Mouse (Mus musculus) gastrocnemius, adult 8-10 months (tissue): ENCODE results near the gene Ifi27l2a. TPM values are rescaled to one million over a fixed set of nuclear protein-coding genes. Genes with fewer than 3 reads are reported as not detected.
"Not testable (repeated sequence)": the region's sequence is repeated elsewhere in the genome, so short reads cannot be mapped to it uniquely, and the experiment has no call there.

Experiments used
- DNase-seq, 2 experiments: peaks; one replicate each; pipeline ENCODE4 v3.0.0; 2022; ENCODE audit warnings: low spot score in 2 of 2
- total RNA-seq, 4 experiments: library from RNA; stranded (reverse); gene quantifications; 2 replicates each; pipeline ENCODE4 v1.2.4; 2022

Ifi27l2a gene
- total RNA-seq = 10 to 100 TPM in 3 of 4 experiments, 1 to 10 TPM in 1; 3.9 to 53.1 (median 26.9) TPM

DNA sequence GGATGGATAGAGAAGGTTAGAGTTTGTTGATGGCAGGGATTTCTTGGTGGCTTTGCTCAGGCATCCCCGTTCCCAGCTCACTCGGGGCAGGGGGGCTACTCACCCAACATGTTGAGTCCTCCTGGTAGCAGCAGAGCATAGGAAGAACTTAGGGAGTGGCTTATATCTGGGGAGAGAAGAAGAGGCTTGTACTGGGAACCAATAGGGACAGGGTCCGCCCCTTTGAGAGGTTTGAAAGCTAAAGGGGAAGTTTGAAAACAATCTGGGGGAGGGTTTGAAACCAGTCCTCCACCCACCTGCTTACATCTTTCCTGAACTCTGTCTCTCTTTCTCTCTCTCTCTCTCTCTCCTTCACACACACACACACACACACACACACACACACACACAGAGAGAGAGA is at the start of gene Ifi27l2a:
TSS of gene Ifi27l2a (minus strand) at position 157 of the 400 bp plus-strand sequence.
- no peak for DNase-seq

DNA sequence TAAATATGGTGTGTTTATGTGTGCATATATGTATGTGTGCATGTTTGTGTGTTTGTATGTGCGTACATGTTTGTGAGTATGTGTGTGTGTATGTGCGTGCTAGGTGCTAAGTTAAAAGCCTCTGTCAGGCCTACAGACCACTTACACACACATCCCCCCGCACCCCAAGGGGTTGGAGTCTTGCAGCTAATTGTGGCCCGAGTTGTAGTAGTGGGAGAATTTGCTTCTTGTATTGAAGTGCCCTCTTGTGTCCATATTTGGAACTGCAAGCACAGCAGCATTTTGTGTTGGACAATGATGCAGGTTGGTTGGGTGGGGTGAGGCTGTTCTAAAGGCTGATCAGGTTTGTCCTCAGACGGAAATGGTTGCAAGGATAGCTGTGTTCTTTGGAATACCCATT is 49.3 kb upstream of the Ifi27l2a start:
- peak; percentile 42 to 52 for DNase-seq

DNA sequence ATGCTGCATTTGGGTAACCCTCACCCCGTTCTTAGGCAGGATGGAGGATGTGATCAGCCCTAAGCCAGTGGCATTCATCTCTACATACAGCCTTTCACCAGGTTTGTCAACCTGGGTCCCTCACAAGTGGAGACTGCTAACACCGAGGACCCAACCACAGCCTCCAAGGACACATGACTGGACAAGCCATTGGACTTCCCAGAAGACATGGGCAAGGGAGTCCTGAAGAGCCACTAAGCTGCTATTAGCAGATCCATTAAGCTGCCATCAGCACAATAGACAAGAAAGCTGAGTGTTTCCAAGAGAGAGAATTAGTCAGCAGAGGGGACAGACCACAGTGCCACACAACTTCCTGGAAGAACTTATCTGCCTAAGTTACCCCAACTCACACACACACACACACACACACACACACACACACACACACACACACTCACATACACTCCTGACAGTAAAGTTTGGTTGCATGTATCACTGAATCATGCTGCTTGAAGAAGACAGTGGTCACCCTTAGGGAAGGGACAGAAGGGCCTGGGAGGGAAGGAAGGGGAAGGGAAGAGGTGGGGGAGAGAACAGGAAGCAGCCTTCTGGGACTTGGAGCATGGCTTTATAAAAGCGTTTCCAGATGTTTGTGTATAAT is 47.7 kb upstream of the Ifi27l2a start:
- DNase-seq = no peak

DNA sequence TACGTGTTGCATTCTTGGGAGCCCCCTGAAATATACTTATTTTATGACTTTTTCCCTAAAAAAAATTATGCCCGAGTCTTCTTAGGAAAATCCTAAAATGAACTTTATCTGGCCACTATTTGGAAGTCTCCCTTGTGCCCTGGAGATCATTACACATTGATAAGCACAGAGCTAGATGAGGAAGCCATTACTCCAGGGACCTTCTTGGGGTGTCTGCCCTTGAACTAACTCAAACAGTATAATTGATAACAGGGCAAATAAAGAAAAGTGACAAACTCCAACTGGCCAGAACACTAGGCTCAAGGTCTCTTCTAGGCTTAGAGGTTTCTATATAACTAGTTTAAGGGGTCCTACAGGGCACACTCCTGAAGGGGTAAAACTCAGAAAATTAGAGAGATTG is 44.3 kb upstream of the Ifi27l2a start:
- DNase-seq = no peak

DNA sequence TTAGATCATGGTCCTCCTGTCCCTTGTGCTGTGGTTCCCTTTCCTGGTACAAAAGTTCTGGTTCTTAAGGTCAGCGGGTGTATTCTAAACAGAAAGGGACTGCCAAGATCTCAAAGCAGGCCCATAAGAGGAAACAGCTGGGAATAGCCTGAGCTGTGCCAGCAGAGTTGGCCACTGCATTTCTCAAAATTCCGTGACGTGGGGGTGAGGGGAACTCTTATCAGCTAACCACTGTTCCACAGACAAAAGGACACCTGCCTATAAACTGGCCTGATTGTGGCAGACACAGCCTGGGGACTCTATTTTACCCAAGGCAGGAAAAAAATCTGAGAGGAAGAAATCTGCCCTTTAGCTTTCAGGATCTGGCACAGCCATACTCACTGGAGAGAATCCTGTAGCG is 43.8 kb upstream of the Ifi27l2a start:
- DNase-seq = no peak

DNA sequence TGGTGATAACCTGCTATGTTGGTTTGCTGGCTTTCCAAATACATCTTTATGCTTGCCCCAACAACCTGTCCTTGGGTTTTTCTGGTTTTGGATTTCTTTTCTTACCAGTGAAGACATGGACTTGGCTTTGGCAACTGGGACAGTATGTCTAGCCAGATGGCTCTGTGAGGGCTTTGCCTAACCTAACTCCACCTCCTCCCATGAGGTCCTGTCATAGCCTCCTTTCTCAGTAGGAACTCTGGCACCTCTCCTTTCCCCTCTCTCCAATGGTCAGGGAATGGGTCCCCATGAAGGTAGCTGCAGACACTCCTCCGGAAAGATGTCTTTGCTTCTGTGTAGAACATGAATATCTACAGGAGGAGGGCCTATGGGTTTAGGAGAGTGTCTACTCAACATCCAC is 43.2 kb upstream of the Ifi27l2a start:
- DNase-seq = peak in 1 of 2 experiments; percentile 42

DNA sequence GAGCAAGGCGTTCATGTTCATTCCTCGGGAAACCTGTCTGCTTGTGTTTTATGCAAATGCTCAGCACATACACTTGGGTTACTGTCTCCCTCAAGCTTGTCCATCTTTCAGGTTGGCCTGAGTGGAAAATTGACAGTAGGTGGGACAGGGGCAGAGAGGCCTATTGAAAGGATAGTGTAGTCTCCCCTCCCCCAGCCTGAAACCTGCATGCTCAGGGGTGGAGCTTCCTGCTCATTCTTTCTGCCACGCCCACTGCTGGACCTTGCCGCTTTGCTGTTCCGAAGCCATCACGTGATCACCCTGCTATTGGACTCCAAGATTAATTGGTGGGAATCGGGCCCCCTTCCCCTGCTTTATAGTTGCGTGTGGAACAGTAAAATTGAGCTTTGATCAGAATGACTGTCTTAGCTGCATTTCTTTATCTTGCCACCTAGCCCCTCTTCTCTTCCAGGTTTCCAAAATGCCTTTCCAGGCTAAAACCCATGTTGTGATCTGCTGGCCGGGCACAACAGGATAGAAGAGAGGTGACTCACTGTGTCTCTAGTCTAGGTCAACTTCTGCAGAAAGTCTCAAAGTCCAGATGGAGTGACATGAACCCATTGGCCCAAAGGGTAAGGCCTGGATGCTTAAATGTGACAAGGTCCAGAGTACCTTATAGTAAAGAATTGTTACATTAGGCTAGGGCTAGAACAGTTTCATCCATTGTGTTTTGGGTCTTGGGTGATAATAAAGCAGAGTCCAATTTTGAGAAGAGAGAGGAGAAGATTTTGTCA is 40.9 kb upstream of the Ifi27l2a start:
- not testable (repeated sequence) for DNase-seq

DNA sequence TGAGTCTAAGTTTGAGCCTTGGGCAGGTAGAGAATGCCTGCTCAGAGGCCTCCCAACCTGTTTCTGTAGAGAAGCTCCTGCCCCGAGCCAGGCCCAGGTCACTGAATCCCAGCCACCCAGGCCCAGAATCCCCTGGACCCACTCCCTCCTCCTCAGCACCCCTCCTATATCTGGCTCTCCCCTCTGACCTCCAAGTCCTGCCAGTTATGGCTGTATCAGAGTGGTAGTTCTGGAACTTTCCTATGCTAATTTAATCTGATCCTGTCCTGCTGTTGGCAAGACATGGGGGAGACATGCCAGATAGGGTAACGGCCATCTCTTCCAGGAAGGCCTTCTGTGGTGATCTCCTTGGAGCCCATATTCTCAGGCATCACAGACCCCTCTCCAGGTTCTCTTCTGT is 39.3 kb upstream of the Ifi27l2a start:
- DNase-seq = no peak

DNA sequence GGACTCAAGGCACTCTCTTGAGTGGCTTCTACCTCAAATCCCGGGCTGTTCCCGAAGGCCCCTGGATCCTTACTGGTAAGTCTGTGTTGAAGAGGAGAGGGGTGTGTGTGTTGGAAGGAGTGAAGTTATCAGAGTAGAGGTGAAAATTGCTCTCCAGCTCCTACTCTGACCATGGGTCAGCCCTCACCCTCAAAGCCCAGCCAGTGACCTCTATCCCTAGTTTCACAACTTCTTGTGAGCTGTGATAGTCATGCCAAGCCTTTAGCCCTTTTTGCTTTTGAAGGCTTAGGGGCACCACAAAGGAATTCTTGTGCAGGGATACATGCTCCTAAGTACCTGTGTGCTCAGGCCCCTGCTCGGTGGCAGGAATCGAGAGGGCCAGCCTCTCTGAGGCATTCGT is 38.2 kb upstream of the Ifi27l2a start:
- no peak for DNase-seq

DNA sequence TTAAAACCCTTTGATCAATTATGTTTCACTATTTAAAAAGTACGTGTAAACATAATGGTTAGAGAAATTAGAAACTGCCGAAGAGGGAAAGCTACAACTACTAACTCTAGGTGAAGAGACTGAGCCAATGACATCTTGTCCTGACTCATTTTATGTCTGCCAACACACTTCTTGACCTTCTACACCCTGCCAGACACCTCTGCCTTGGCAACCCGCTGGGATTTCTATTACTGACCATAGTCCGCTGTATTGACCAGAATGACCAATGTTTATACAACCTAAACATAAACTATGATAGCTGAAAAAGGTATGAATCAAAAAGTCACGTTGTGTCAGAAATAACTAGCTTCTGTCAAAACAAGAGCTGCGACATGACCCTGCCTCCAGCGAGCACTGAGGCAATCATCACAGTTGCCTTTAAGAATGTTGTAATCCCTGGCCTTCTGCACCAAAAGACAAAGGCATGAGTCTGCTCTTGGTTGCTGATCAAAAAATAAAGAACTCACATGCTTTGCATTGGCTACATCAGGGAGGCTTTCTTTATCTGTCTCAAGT is 34.1 kb upstream of the Ifi27l2a start:
- no peak for DNase-seq

DNA sequence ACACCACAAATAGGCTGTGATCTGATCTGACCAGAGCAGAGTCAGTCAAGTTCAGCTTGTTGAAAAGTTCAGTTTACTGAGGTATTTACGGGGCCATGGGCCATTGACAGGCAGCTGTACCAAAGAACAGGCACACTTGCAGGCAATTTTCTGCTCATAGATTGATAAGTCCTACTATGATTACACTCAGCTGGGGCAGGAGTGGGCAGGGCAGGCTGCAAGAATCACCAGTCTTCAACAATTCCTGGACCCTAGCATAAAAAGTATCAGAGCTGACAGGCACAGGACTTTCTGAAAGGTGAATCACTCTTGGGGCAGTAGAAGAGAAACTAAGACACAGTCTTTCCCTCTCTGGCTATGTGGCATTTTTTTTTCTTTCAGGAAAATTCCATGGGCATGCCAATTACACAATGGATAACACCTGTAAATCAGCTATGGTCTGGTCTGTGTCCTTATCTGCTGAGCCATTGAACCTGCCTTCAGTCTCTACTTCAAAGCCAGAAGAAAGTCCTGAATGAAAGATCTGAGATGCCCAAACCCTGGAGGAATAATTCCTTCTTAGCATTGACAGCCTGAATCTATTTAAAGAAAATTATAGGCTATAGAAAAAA is 33.4 kb upstream of the Ifi27l2a start:
- no peak for DNase-seq

DNA sequence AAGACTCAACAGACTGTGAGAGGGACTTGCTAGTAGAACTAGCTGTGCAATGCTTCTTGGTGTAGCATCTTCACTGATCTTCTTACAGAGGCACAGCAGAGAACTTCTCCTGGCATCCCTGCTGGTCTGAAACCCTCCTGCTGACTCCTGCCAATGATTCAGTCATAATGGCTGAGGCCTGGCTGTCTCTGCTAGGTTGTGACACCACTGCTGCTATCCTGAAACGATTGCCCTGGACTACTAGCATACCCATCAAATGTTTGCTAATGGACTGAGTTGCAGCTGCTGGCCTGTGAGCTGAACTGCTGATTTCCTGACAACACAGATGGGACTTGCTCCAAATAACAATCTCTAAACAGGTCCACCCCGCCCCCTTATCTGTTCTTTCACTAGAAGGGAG is 31.0 kb upstream of the Ifi27l2a start:
- no peak for DNase-seq

DNA sequence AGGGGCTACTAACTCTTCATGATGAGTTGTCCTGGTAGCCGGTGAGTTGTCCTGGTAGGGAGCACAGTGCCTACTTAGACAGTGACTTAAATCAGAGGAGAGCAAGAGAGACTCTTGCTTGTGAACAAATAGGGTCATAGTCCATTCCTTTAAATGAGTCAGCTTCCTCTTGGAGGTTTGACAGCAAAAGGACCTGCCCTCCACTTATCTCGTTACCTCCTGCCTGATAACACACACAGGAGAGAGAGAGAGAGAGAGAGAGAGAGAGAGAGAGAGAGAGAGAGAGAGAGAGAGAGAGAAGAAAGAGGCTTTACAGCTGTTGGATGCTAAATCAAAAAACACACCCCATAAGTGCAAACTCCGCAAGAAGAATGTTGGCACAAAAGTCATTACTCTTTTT is 13.7 kb upstream of the Ifi27l2a start, which contains the start of gene Ifi27l2b:
TSS of gene Ifi27l2b (minus strand) at position 84 of the 400 bp plus-strand sequence.
- DNase-seq = no peak

DNA sequence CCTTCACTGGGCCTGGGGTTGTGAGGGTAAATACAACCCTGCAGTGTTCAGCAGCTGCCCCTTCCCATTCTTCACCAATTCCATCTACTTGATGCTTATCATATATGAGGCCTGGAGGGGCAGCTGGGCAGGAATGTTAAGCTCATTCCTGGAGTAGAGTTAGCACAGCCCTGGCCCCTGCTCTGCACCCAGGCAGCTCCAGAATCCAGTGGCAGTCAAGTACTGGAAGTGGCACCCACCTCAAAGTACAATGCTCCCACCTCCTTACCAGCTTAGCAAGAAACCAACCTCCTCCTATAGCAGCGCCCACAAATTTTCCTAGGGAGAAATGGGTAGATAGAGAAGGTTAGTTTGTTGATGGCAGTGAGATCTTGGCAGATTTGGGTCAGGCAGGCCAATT is 13.2 kb upstream of the Ifi27l2a start:
- DNase-seq = not testable (repeated sequence)

DNA sequence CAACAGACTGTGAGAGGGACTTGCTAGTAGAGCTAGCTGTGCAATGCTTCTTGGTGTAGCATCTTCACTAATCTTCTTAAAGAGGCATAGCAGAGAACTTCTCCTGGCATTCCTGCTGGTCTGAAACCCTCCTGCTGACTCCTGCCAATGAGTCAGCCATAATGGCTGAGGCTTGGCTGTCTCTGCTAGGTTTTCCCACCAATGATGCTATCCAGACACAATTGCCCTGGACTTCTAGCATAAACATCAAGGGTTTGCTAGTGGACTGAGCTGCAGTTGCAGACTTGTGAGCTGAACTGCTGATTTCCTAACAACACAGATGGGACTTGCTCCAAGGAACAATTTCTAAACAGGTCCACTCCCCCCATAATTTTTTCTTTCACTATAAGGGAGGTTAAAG is 9.9 kb upstream of the Ifi27l2a start:
- DNase-seq = no peak

DNA sequence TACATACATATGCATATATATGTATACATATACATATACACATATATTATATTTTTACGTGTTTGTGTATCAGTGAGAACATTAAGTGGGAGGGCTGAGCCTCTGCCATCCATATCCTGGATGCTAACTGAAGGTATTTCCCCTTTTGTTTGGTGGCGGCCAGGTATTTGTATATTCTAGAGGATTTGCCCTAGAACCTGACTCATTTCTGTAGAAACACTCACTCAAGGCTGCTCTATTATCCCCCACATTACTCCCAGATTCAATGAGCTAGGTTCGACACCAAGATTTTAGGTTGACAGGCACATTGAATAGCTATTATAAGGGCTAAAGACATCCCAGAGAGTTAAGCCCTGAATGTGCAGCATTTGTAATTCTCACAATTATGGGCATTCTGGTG is 1.6 kb upstream of the Ifi27l2a start:
- DNase-seq = no peak

DNA sequence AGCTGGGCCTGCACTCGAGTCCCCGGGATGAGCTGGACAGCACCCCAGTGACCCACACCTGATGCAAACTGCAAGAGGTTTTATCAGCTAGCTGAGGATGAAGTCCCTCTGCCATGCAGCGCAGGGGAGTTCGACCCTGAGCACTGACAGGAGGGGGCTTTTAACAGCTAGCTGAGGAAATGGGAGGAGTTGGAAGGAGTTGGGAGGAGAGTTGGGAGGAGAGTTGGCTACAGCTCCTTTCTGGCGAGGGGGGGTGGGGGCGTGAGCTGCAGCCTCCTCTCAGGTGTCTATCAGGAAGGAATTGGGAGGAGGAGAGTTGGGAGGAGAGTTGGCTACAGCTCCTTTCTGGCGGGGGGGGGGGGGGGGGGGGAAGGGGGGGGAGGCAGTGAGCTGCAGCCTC is 781 bp upstream of the Ifi27l2a start:
- DNase-seq = not testable (repeated sequence)

DNA sequence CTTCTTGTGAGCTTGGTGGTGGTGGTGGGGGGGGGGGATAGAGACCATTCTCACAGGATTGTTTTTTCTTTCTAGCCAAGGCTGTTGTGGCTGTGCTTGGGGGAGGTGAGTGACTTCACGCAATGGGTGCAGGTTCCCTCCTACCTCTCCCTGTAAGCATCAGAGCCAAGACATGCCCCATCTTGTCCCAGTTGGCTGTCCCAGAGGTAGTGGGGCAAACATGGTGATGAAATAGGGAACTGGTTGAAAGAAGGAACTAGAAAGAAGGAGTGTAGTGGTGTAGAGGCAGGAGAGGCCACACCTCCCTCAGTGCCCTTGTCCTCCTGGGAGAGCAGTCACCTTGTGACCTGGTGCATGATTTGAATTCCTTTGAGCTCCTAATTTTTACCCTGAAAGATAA is 5.9 kb downstream of the Ifi27l2a start:
- no peak for DNase-seq

DNA sequence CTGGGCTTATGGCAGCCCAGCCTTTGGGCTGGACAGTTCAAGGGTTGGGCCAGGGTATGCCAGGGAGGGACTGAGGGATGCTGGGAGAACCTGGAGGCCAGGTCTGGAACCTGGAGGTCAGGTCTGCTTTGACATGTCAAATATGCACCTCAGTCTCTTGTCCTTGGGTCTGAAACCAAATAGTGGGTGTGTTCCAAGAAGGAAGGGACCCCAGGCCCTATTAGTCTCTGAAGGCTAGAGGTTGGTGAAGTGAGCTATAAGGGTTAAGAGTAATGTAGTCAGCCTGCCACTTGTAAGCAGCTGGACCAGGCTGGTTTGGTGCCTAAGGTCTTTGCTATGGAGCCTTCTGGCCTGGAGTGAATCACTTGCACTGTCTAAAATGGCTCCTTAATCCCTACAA is 8.6 kb downstream of the Ifi27l2a start:
- no peak for DNase-seq

DNA sequence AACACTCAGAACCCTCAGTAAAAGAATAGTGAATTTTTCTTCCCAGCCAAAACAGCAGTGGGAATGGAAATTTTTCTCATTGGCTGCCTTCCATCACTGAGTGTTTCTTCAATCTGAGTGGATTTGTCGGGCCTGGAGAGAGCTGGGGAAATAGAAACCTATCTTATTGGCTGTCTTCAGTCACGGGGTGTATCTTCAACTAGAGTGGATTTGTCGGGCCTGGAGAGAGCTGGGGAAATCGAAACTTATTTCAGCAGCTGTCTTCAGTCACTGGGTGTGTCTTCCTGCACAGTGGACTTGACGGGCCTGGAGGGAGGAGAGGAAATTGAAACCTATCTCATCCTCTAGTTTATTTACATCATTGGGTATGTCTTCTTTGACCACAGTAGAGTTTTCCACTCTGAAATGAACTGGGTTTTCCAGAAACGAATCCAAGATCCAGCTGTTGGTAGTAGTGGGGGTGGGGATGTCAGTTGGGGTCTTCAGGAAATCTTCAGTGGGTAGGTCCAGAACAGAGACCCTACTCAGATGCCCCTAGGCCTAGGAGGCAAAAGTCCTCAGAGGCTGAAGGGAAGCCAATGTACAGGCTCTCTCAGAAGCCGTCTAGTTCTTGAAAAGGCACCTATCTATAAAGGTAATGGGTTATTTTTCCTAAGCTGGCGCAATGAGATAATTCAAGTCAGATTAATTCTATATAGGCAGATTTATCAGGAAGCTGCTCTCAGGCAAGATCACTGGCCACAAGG is 9.3 kb downstream of the Ifi27l2a start, which contains the start of gene Ifi27:
TSS of gene Ifi27 (plus strand) at position 226 of the 746 bp plus-strand sequence.
- DNase-seq = peak; percentile 63 to 73

DNA sequence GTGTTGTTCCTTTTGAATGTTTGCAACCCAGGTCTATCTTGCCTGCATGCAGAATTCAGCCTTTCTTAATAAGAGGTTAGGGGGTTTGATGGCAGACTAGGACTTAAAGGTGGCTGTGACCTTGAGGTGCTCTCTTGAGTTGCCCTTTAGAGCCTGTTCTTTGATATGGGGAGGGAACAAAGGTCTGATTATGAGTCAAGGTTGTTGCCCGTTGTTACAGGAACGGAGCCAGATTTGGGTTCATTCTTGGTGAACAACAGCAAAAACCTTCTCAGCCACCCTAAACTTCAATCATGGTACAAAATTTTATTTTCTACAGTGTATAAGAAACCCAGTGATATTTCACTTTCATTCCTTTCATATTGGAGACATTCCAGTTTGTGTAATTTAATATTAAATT is 10.1 kb downstream of the Ifi27l2a start:
- no peak for DNase-seq
